Mouse (Mus musculus): ENCODE data around the gene Cmtm3. TPM values are rescaled to one million over a fixed set of nuclear protein-coding genes. Genes with fewer than 3 reads are reported as not detected.

Gene Cmtm3
- polyA plus RNA-seq, 1 experiment from 2014 or later = 167 TPM

DNA sequence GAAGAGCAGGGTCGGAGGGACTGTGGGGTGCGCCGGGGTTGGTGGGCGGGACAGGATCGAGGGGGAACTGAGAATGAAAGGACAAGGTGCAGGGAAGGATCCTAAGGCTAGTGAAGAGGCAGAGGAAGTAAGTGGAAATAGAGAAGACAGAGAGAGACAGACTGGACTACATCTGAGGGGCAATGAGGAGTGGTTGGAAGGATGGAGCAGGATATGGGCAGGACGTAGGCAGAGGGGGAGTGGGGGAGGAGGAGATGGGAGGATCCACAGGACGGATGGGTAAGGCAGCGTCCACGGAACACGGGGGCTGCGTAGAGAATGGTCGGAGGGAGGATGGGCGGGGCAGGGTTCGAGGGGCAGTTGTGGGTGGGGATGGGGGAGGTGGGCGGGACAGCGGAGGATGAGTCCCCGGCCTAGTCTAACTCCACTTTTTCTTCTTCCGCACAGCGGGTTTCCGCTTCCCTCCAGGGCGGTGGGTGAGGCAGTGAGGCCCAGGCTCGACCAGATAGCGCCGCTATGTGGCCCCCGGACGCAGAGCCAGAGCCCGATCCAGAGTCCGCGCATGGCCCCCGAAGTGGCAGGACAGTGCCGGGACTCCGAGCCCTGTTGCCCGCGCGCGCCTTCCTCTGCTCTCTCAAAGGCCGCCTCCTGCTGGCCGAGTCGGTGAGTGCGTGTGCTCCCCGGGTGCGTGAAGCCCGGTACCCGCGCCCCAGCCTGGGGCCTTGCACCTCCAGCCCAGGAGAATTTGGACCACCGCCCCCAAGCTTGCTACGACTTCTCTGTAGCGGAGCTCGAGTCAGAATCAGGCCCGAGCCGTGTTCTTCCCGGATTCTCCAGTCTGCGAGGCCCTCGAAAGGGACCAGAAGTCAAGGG, 1.3 kb downstream of the Cmtm3 start:
- Histone ChIP-seq H3K9me3 (ENCODE audit: control insufficient read depth, low read length) (no peaks in the 10 kb centered on the region), H3K27me3 (ENCODE audit: control insufficient read depth, insufficient read depth, low read length) (no peaks in the 10 kb centered on the region), H3K4me2 (replicated peaks; ENCODE audit: low read depth, low read length) (peak overlapping the region; percentile 67), H3K27ac (ENCODE audit: low read depth, low read length) (peak overlapping the region; percentile 87), H3K4me3 (ENCODE audit: low read length) (peak overlapping the region; percentile 80), H3K9ac (ENCODE audit: low read depth, low read length) (peak overlapping the region; percentile 90), H3K4me1 (ENCODE audit: control insufficient read depth, insufficient read depth, low read length) (peaks cover 8% of the 10 kb centered on the region), H3K36me3 (ENCODE audit: control insufficient read depth, insufficient read depth, low read length) (peaks cover 13% of the 10 kb centered on the region)
- peak; percentile 84 for ATAC-seq (ENCODE audit: low FRiP score, low TSS enrichment)
- WGBS = under 1% methylated on average over 45 of the region's 54 CpGs

- Histone ChIP-seq H3K9me3 (ENCODE audit: control insufficient read depth, low read length) (no peaks in the 10 kb centered on the region), H3K27ac (ENCODE audit: low read depth, low read length) (peak overlapping the region; percentile 87), H3K36me3 (ENCODE audit: control insufficient read depth, insufficient read depth, low read length) (peaks cover 19% of the 10 kb centered on the region), H3K4me1 (ENCODE audit: control insufficient read depth, insufficient read depth, low read length) (peaks cover 8% of the 10 kb centered on the region), H3K9ac (ENCODE audit: low read depth, low read length) (peak overlapping the region; percentile 90), H3K27me3 (ENCODE audit: control insufficient read depth, insufficient read depth, low read length) (no peaks in the 10 kb centered on the region), H3K4me3 (ENCODE audit: low read length) (peak overlapping the region; percentile 80), H3K4me2 (replicated peaks; ENCODE audit: low read depth, low read length) (peak overlapping the region; percentile 67)
- ATAC-seq (ENCODE audit: low FRiP score, low TSS enrichment) = peak; percentile 74
- under 1% methylated on average over 24 of the region's 24 CpGs for WGBS
Observed at GRCm38 (mm10) chr8:104341106-104341561, 1.9 kb downstream of the Cmtm3 start.

GRCm38 (mm10) chr8:104341678-104342077, 2.5 kb downstream of the Cmtm3 start:
- H3K9ac ChIP-seq (ENCODE audit: low read depth, low read length) = peak overlapping the region; percentile 90; the same call in 1 of the 2 replicates
- H3K36me3 ChIP-seq (ENCODE audit: control insufficient read depth, insufficient read depth, low read length) = peaks cover 24% of the 10 kb centered on the region
- no peaks in the 10 kb centered on the region for H3K9me3 ChIP-seq (ENCODE audit: control insufficient read depth, low read length)
- ATAC-seq (ENCODE audit: low FRiP score, low TSS enrichment) = no peak
- peak overlapping the region; percentile 3; the same call in 1 of the 2 replicates for H3K27ac ChIP-seq (ENCODE audit: low read depth, low read length)
- H3K4me1 ChIP-seq (ENCODE audit: control insufficient read depth, insufficient read depth, low read length) = peaks cover 8% of the 10 kb centered on the region
- WGBS = 34% methylated on average over 6 of the region's 6 CpGs
- H3K4me3 ChIP-seq (ENCODE audit: low read length) = peak overlapping the region; percentile 80
- peak overlapping the region; percentile 67 for H3K4me2 ChIP-seq (replicated peaks; ENCODE audit: low read depth, low read length)
- no peaks in the 10 kb centered on the region for H3K27me3 ChIP-seq (ENCODE audit: control insufficient read depth, insufficient read depth, low read length)

DNA sequence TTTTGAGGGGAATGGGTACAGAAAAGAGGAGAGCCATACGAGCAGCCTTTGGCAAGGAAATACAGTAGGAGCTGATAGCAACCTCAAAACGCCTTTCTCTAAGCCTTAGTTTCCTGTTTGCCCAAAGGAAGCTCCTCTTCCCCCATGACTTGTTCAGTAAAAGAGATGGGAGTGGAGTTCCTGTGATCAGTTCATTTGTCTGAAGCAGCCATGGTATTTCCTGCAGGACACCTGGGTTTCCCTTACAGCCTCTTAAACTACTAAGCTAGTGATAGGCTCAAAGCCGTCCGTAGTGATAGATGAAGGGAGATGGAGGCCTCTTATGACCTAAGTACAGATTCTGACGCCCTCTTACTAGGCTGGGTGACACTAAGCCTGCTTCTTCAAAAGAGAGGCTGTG, 3.2 kb downstream of the Cmtm3 start:
- ATAC-seq (ENCODE audit: low FRiP score, low TSS enrichment) = no peak
- H3K9me3 ChIP-seq (ENCODE audit: control insufficient read depth, low read length) = no peaks in the 10 kb centered on the region
- H3K36me3 ChIP-seq (ENCODE audit: control insufficient read depth, insufficient read depth, low read length) = peaks cover 31% of the 10 kb centered on the region
- 0 out of 2 replicates have a peak overlapping the region, but pooled peaks have one; percentile 12 for H3K9ac ChIP-seq (ENCODE audit: low read depth, low read length)
- H3K4me2 ChIP-seq (replicated peaks; ENCODE audit: low read depth, low read length) = no peak overlapping the region
- H3K27me3 ChIP-seq (ENCODE audit: control insufficient read depth, insufficient read depth, low read length) = no peaks in the 10 kb centered on the region
- no peak overlapping the region for H3K27ac ChIP-seq (ENCODE audit: low read depth, low read length)
- no peak overlapping the region for H3K4me3 ChIP-seq (ENCODE audit: low read length)
- 74% methylated on average over 5 of the region's 5 CpGs for WGBS
- peaks cover 8% of the 10 kb centered on the region for H3K4me1 ChIP-seq (ENCODE audit: control insufficient read depth, insufficient read depth, low read length)

DNA sequence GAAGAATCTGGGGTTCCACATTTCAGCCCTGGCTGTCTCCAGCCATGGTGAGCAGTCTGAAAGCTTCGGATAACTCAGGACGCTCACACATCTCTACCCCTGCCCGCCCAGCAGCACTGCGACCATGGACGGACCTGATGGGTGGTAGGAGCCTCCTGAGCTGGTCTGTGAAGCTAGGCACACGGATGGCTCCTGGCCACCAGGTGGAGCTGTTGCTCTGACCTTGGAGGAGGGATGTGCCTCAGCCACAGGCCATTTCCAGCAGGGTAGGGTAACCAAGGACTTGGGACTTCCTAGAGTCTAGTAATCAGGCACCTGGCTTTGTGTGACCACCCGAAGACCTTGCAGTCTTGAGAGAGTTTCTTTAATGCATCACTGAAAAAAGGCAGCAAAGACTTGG, 4.7 kb downstream of the Cmtm3 start:
- peaks cover 40% of the 10 kb centered on the region for H3K36me3 ChIP-seq (ENCODE audit: control insufficient read depth, insufficient read depth, low read length)
- ATAC-seq (ENCODE audit: low FRiP score, low TSS enrichment) = peak; percentile 22; the same call in 1 of the 2 replicates
- 9% methylated on average over 7 of the region's 7 CpGs for WGBS
- H3K9ac ChIP-seq (ENCODE audit: low read depth, low read length) = no peak overlapping the region
- no peaks in the 10 kb centered on the region for H3K27me3 ChIP-seq (ENCODE audit: control insufficient read depth, insufficient read depth, low read length)
- H3K4me3 ChIP-seq (ENCODE audit: low read length) = no peak overlapping the region
- H3K27ac ChIP-seq (ENCODE audit: low read depth, low read length) = no peak overlapping the region
- no peaks in the 10 kb centered on the region for H3K9me3 ChIP-seq (ENCODE audit: control insufficient read depth, low read length)
- peaks cover 8% of the 10 kb centered on the region for H3K4me1 ChIP-seq (ENCODE audit: control insufficient read depth, insufficient read depth, low read length)
- H3K4me2 ChIP-seq (replicated peaks; ENCODE audit: low read depth, low read length) = no peak overlapping the region

- Histone ChIP-seq H3K27me3 (ENCODE audit: control insufficient read depth, insufficient read depth, low read length) (no peaks in the 10 kb centered on the region), H3K27ac (ENCODE audit: low read depth, low read length) (no peak overlapping the region), H3K9ac (ENCODE audit: low read depth, low read length) (no peak overlapping the region), H3K4me3 (ENCODE audit: low read length) (no peak overlapping the region), H3K4me1 (ENCODE audit: control insufficient read depth, insufficient read depth, low read length) (peaks cover 3% of the 10 kb centered on the region), H3K36me3 (ENCODE audit: control insufficient read depth, insufficient read depth, low read length) (peaks cover 40% of the 10 kb centered on the region), H3K9me3 (ENCODE audit: control insufficient read depth, low read length) (no peaks in the 10 kb centered on the region), H3K4me2 (replicated peaks; ENCODE audit: low read depth, low read length) (no peak overlapping the region)
- no peak for ATAC-seq (ENCODE audit: low FRiP score, low TSS enrichment)
- 93% methylated on average over 5 of the region's 5 CpGs for WGBS
Observed at GRCm38 (mm10) chr8:104344622-104345021, 5.4 kb downstream of the Cmtm3 start.

- Histone ChIP-seq H3K9me3 (ENCODE audit: control insufficient read depth, low read length) (no peaks in the 10 kb centered on the region), H3K9ac (ENCODE audit: low read depth, low read length) (no peak overlapping the region), H3K27me3 (ENCODE audit: control insufficient read depth, insufficient read depth, low read length) (no peaks in the 10 kb centered on the region), H3K36me3 (ENCODE audit: control insufficient read depth, insufficient read depth, low read length) (peaks cover 40% of the 10 kb centered on the region), H3K4me2 (replicated peaks; ENCODE audit: low read depth, low read length) (no peak overlapping the region), H3K27ac (ENCODE audit: low read depth, low read length) (no peak overlapping the region), H3K4me1 (ENCODE audit: control insufficient read depth, insufficient read depth, low read length) (no peaks in the 10 kb centered on the region; the same call in 1 of the 2 replicates), H3K4me3 (ENCODE audit: low read length) (no peak overlapping the region)
- no peak for ATAC-seq (ENCODE audit: low FRiP score, low TSS enrichment)
- 70% methylated on average over 12 of the region's 12 CpGs for WGBS
Observed at GRCm38 (mm10) chr8:104346706-104347105, 7.5 kb downstream of the Cmtm3 start.

DNA sequence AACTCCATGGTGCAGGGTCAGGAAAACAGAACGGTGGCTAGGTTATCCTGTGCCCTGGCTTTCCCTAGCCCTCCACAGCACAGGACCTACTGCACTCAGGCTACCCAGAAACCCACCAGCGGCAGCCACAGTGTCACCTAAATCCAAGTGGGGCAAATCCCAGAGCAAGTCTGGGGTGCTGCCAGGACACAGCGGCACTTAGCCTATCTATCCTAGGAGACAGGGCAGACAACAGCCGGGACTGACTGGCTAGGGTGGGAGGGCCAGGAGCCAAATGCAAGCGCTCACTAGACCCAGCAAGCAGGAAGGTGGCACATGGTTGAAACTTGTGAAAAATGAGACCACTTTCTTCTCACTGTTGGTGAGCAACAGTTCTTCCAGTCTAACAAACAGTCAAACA, 9.8 kb downstream of the Cmtm3 start:
- H3K27ac ChIP-seq (ENCODE audit: low read depth, low read length) = no peak overlapping the region
- no peaks in the 10 kb centered on the region for H3K4me1 ChIP-seq (ENCODE audit: control insufficient read depth, insufficient read depth, low read length)
- H3K9ac ChIP-seq (ENCODE audit: low read depth, low read length) = no peak overlapping the region
- H3K36me3 ChIP-seq (ENCODE audit: control insufficient read depth, insufficient read depth, low read length) = peaks cover 43% of the 10 kb centered on the region
- ATAC-seq (ENCODE audit: low FRiP score, low TSS enrichment) = no peak
- H3K9me3 ChIP-seq (ENCODE audit: control insufficient read depth, low read length) = no peaks in the 10 kb centered on the region
- H3K4me2 ChIP-seq (replicated peaks; ENCODE audit: low read depth, low read length) = no peak overlapping the region
- H3K4me3 ChIP-seq (ENCODE audit: low read length) = no peak overlapping the region
- H3K27me3 ChIP-seq (ENCODE audit: control insufficient read depth, insufficient read depth, low read length) = no peaks in the 10 kb centered on the region
- 74% methylated on average over 5 of the region's 5 CpGs for WGBS

DNA sequence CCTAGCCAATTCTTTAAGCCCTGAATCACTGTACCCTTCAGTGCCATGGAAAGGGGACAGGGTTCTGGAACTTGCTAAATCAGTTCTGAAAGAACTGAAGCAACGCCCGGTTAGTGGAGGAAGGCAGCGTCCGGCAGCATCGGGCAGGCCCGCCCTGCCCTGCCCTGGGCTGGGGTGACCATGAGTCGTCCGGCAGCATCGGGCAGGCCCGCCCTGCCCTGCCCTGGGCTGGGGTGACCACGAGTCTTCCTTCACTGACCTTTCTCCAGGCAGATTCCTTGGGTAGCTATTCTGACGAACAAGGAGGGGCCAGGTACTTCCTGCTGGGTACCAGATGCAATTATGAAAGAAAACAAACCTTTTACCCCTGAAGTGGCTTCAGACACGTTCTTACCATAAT, 10.8 kb downstream of the Cmtm3 start:
- 81% methylated on average over 13 of the region's 13 CpGs for WGBS
- no peak overlapping the region for H3K4me2 ChIP-seq (replicated peaks; ENCODE audit: low read depth, low read length)
- no peak overlapping the region for H3K27ac ChIP-seq (ENCODE audit: low read depth, low read length)
- peaks cover 43% of the 10 kb centered on the region for H3K36me3 ChIP-seq (ENCODE audit: control insufficient read depth, insufficient read depth, low read length)
- ATAC-seq (ENCODE audit: low FRiP score, low TSS enrichment) = no peak
- no peak overlapping the region for H3K9ac ChIP-seq (ENCODE audit: low read depth, low read length)
- H3K9me3 ChIP-seq (ENCODE audit: control insufficient read depth, low read length) = no peaks in the 10 kb centered on the region
- no peak overlapping the region for H3K4me3 ChIP-seq (ENCODE audit: low read length)
- H3K4me1 ChIP-seq (ENCODE audit: control insufficient read depth, insufficient read depth, low read length) = no peaks in the 10 kb centered on the region
- no peaks in the 10 kb centered on the region for H3K27me3 ChIP-seq (ENCODE audit: control insufficient read depth, insufficient read depth, low read length)

Measured in kidney, embryonic 14.5 days (tissue).